Mouse (Mus musculus): Measurements from ENCODE around the gene Mcrip2.
"Not testable (repeated sequence)": the region's sequence is repeated elsewhere in the genome, so short reads cannot be mapped to it uniquely, and the experiment has no call there.

Mcrip2 gene

GRCm38 (mm10) chr17:25880913-25881641 lies 12.5 kb upstream of the Mcrip2 start:
- no peak for DNase-seq (ENCODE audit: low read depth, low spot score)

- no peak for DNase-seq (ENCODE audit: low read depth, low spot score)
Measured at GRCm38 (mm10) chr17:25880196-25880910, 11.8 kb upstream of the Mcrip2 start, which contains the start of gene Wfikkn1. Gene Wfikkn1, minus strand, starts transcription at chr17:25880858.

GRCm38 (mm10) chr17:25879750-25880149 lies 11.2 kb upstream of the Mcrip2 start:
- DNase-seq (ENCODE audit: low read depth, low spot score), result no peak

GRCm38 (mm10) chr17:25879261-25879660 lies 10.7 kb upstream of the Mcrip2 start:
- peak; percentile 28 for DNase-seq (ENCODE audit: low read depth, low spot score)

- no peak for DNase-seq (ENCODE audit: low read depth, low spot score)
Measured at GRCm38 (mm10) chr17:25878611-25879180, 10.1 kb upstream of the Mcrip2 start.

GRCm38 (mm10) chr17:25877741-25878610 lies 9.4 kb upstream of the Mcrip2 start:
- no peak for DNase-seq (ENCODE audit: low read depth, low spot score)

GRCm38 (mm10) chr17:25877025-25877424 lies 8.5 kb upstream of the Mcrip2 start:
- DNase-seq (ENCODE audit: low read depth, low spot score), result no peak

- no peak for DNase-seq (ENCODE audit: low read depth, low spot score)
Measured at GRCm38 (mm10) chr17:25876347-25876915, 7.9 kb upstream of the Mcrip2 start.

- DNase-seq (ENCODE audit: low read depth, low spot score), result peak; percentile 86
Measured at GRCm38 (mm10) chr17:25875171-25876136, 6.9 kb upstream of the Mcrip2 start.

- DNase-seq (ENCODE audit: low read depth, low spot score), result peak; percentile 96
Measured at GRCm38 (mm10) chr17:25874721-25875170, 6.2 kb upstream of the Mcrip2 start, which contains the start of gene Mettl26. Gene Mettl26, plus strand, starts transcription at chr17:25875074.

GRCm38 (mm10) chr17:25874148-25874720 lies 5.7 kb upstream of the Mcrip2 start:
- no peak for DNase-seq (ENCODE audit: low read depth, low spot score)

- DNase-seq (ENCODE audit: low read depth, low spot score), result no peak
Measured at GRCm38 (mm10) chr17:25873405-25874147, 5.0 kb upstream of the Mcrip2 start.

GRCm38 (mm10) chr17:25872676-25873075 lies 4.1 kb upstream of the Mcrip2 start:
- DNase-seq (ENCODE audit: low read depth, low spot score), result no peak

GRCm38 (mm10) chr17:25871566-25871965 lies 3.0 kb upstream of the Mcrip2 start:
- not testable (repeated sequence) for DNase-seq (ENCODE audit: low read depth, low spot score)

GRCm38 (mm10) chr17:25869954-25870353 lies 1.4 kb upstream of the Mcrip2 start:
- no peak for DNase-seq (ENCODE audit: low read depth, low spot score)

- DNase-seq (ENCODE audit: low read depth, low spot score), result no peak
Measured at GRCm38 (mm10) chr17:25869498-25869897, 934 bp upstream of the Mcrip2 start.

GRCm38 (mm10) chr17:25867836-25868600 lies 546 bp downstream of the Mcrip2 start:
- DNase-seq (ENCODE audit: low read depth, low spot score), result no peak

- DNase-seq (ENCODE audit: low read depth, low spot score), result peak; percentile 46
Measured at GRCm38 (mm10) chr17:25867509-25867835, 1.1 kb downstream of the Mcrip2 start.

Data from CD4-positive, CD25-positive, alpha-beta regulatory T cell, adult 2 months (primary cell).